Mouse (Mus musculus): ENCODE measurements at regions not wholly inside any gene's neighbourhood (a gene's known extent, or its start where the extent isn't known, plus 50 kb on each side); places are given as distances from the start of the nearest gene placed in this dataset.

DNA sequence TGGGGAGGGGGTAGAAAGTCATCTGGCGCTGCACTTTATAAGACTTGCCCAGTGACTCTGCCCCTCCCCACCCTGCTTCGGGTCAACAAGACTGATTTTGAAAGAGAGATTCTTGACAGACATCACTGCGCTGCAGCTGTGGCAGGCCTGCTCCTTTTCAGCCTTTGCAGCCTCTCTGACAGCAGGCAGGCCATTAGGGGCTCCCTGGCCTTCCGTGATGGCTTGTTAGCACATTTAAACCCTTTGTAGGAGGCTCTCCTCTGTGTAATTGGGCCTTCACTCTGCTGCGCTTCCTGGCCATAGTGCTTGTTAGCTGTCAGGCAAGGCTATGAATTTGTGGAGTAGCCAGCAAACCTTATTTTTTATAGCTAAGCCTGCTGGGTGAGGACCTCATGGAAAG lies 232.3 kb upstream of the Wscd1 start:
- DNase-seq: no peak

DNA sequence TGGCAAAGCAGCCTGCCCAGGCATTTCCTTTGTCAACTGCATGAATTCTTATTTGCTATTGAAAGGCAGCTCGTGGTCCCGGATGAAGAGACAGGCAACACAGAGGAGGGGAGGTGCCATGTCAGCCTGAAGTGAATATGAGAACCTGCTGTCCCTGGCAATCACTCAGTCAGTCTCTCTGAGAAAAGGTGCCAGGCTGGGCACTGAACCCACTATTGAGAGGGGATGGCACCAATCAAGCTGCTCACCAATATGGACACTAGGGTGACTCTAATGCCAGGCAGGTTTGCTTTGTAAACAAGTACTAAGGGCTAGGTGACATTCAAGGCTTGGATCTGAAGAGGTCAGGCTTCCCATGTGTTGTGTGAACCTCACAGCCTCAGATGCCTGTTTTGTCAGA lies 222.0 kb upstream of the Wscd1 start:
- DNase-seq: no peak

DNA sequence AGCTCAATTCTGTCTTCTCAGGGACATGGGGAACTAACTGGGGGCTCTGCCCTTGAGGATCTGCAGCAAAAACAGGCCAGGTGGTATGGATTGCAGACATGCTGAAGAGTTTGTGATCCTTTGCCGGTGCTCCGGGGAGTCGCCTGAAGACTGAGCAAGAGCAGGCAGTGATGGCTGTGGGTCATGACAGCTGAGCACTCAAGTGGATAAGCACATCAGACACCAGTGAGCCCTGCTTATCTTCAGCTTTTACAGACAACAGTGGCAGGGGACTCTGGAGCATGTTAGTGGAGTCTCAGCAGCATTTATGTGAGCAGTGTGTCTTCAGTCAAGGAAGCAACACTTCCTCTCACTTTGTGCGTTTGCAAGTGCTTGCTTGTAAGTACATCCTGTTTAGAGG lies 221.1 kb upstream of the Wscd1 start:
- no peak for DNase-seq

DNA sequence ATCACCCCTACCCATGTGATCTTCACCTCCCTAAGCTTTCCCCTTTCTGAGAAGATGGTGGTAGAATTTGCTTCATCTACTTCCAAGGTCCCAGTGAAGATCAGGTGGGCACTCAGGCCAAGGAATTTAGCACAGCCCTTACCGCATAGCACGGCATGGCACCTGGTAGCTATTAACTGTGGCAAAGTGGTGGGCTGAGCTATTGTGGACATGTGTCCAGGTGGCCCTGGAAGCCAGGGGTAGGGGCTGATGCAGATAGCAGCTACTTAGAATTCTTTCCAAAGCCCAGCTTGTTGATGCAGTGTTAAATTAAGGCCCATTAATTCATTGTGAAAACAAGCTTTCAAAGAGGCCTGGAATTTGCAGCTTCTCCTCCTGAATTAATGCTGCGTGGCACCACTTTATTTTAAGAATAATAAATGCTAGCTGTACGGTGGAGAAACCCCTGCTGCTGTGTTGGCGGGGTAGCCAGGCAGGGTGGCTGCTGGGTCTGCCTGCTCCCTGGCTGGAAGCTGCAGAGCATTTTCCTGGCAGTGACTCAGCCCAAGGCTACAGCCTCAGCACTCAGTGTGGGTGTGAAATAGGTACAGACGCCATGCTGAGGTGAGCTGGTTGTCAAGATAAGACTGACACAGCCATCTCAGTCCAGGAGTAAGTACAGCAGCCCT lies 208.4 kb upstream of the Wscd1 start:
- no peak for DNase-seq

DNA sequence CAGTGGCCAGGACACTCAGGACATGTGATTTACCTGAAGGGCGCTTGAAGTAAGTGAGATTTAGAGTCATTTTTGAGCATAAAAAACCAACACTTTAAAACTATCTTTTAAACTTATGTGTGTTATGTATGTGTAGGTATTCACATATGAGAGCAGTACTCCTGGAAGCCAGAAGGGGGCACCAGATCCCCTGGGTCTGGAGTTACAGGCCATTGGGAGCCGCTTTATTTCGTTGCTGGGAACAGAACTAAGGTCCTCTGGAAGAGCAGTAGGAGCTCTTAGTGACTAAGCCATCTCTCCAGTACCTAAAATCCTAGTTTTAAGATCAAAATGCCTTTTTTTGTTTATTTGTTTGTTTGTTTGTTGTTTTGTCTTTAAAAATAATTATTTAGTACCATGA lies 192.3 kb upstream of the Wscd1 start:
- DNase-seq: no peak

DNA sequence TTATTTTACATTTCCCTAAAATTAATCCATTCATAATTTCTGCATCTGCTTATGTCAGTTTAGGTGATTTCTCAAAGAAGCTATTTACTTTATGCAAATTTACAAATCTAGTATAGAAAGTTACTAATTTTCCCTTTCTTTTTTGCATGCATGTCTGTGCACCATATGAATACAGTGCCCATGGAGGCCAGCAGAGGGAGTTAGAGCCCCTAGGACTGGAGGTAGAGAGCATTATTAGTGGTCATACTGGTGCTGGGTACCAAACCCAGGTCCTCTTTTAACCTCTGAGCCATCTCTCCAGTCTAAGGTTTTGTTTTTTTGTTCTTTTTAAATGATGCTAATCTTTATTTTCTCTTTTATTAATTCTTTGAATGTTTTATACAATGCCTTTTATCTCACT lies 184.9 kb upstream of the Wscd1 start:
- DNase-seq: no peak

DNA sequence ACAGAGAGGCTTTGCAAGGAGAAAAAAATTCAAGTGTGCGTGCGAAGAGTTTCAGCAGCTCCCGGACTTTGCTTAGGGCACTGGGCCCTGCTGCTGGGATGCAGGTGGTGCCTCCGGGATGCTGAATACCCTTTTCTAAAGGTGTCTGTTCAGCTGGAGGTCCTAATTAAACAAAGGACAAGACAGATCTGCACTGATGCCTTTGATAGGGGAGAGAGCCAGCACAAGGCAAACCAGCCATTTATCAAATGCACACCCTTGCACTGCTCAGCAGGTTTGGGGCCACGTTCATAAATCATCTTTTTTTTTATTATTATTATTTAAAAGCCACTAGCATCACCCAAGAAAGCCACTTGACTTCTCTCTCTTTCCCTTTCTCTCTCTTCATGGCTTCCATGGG lies 172.9 kb upstream of the Wscd1 start:
- no peak for DNase-seq

DNA sequence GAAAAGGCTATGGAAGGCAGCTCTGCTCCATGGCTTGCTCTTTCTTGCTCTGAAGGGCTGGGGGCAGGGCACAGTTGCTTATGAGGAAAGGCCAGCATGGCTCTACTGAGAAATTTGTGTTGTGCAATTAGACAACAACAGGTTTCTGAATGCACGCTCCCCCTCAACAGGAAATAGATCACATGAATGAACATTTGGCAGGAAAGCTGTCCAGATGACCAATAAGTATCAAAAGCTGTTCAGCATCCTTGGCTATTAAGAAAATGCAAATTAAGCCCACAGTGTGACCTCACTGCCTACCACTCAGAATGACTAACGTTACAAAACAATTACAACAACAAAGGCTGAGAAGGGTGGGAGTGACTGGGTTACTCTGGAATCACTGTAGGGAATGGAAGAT lies 167.9 kb upstream of the Wscd1 start:
- no peak for DNase-seq

DNA sequence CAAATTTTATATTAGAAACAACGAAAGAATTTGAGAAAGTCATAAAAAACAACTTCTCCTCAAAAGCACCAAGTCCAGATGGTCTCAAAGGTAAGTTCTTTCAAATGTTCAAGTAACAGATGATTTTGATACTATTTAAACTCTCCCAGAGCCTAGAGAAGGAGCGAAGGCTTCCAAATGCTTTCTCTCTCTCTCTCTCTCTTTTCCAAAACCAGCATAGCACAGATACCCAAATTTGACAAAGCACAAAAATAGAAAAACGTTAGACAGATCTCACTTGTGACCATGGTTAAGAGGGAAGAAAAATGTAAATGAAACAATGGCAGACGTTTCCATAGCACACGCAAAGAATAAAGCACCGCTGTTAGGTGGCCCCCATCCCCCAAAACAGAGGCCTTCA lies 158.7 kb upstream of the Wscd1 start:
- DNase-seq: no peak

DNA sequence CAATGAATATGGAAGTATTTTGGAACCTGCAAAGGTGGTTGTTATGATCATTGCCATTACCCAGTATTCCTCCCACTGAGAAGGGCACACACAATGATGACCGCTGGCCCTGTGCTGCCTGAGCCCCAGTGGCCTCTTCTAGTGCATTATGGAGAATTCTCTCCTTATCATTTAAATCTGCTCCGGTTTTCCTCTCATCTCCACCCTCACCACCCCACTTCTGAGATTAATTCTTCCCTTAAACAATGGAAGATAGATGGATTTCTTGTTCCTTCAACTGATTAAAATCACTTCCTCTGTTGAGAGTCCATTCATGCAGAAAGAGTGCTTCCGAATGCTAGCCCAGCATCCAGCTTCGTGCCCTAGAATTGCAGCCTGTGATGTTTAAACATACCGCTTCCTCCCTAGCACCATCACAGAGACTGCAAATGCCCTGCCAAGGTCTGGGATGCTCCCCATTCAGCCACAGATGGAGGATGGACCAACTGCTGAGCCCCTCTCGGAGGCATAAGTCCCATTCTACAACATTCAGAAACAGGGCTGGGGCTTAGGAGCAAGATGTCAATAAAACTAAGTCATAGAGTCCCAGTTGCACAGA lies 155.4 kb upstream of the Wscd1 start:
- DNase-seq: peak; percentile 27 to 59

DNA sequence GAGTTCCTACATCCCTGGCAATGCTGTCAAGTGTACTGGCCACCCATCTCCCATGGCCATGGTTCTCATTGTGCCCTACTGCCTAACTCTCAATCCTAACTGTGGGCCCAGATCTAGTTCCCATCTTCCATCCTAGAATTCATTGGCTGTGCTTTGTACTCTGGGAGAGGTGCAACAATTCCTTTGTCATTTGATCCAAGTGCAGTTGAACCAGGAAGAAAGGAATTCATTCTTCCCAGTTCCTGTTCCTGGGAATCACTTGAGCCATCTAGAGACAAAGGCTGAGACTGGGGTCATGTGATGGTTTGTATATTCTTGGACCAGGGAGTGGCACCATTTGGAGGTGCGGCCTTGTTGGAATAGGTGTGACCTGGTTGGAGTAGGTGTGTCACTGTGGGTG lies 152.0 kb upstream of the Wscd1 start:
- no peak for DNase-seq

DNA sequence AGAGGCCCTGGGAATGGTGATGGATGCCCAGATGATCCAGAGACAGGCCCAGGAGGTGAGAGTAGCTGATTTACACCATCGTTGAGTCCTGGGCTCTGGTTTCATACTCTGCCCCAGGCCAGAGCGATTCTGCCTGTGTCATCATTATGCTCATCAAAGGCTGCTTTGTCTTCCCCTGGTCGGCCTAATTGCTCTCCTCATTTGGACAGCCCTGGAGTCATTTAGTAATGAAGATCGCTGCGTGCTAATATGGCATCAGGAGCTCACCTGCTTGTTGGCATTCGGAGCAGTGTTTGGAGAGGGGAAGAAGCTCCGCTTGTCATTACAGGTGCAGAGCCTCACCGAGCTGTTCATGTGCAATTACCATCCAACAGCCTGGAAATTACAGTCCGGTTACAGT lies 138.9 kb upstream of the Wscd1 start:
- DNase-seq: no peak

DNA sequence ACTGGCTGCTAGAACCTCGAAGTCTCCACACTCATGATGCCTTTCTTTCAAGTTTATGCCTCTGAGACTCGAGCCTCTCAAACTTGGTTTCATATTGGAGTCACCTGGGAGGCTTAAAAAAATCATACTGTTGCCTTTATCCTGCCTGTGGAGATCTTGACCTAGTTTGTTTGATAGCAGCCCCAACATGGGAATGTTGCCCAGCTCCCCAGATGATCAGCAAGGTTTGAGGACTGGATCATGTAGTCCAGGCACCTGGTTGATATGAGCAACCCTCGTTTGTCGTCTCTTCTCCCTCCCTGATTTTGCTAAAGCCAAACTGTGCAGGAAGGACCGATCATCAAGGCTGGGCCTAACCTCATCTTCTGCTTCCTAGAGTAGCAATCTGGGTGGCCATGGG lies 134.2 kb upstream of the Wscd1 start:
- no peak for DNase-seq

DNA sequence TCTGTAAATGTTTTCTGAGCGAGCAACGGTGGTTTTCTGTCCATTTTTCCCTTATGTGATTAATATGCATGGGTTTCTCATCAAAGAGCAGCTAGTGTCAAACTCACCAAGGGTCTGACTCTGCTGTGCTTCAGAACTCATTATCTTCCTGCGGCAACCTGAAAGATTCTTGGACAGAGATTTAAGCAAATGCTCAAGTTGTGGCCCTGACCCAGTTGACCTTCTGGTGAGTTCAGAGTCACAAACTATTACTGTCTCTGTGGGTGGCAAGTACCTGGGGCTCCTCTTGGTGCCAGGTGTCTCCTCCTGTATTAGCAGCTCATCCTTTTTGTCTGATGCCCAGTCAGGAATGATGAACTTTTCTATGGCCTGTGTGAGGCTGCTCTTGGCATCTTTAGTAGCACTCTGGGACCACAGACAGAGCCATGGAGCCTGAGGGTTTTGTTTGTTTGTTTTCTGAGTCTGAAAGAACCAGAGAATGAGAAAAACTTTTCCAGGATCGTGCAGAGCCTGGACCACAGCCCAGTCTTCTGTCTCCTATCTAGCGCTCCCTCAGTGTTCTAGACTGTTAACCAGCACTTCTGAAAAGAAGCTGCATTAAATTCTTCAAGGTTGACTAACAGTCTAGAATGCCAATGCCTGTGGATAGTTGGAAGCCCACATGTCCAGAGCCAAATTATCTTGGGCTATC lies 124.1 kb upstream of the Wscd1 start:
- no peak for DNase-seq

DNA sequence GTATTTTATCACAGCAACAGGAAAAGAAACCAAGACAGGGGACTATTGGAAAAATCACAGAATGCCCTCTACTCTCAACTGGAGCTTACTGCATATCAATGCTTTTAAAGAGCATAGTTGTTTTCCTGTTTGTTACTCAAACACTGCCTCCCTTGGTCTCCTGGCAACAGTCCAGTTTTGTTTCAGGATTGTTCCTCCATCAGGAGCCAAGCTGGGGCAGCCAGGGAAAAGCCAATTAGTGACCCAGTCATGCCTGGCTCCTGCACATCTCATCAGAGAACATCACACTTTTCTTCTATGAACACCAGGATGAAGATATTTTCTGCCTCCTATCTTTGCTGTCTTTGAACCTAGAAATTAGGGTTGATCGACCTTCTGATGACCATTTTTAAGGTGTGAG lies 113.6 kb upstream of the Wscd1 start:
- no peak for DNase-seq

DNA sequence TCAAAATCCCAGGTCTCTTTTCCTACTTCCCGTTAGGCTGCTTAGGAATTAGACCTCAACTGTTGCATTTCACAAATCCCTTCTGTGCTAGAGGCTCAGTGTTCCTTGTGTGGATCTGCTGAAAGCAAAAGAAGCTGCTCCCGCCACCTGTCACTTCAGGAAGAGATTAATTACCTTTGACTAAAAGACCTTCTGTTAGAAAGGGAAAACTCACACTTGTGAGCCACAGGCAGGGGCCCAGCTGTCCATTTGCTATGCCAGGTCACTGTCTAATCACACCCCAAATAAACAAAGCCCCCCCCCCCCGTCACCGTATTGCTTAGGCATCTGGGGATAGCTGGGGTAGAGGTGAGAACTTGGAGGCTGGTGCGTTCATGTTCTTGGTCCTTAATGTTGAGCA lies 112.9 kb upstream of the Wscd1 start:
- no peak for DNase-seq

DNA sequence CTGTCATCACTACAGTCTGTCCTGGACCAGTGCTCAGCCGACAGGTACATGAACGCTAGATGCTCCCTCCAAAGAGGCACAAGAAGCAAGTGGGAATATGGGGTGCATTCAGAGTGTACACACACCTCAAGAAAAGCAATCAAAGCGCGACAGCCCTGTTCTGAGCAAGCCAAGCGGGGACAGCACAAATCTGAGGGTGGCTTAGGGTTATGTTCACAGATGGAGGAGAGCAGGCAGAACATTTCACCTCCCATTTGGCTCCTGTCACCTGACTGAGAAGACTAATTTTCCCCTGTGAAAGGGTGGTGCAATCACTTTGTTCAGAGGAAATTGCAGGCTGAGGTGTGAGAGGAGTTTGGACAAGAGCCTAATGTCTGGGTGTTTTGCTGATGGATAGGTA lies 106.8 kb upstream of the Wscd1 start:
- no peak for DNase-seq

DNA sequence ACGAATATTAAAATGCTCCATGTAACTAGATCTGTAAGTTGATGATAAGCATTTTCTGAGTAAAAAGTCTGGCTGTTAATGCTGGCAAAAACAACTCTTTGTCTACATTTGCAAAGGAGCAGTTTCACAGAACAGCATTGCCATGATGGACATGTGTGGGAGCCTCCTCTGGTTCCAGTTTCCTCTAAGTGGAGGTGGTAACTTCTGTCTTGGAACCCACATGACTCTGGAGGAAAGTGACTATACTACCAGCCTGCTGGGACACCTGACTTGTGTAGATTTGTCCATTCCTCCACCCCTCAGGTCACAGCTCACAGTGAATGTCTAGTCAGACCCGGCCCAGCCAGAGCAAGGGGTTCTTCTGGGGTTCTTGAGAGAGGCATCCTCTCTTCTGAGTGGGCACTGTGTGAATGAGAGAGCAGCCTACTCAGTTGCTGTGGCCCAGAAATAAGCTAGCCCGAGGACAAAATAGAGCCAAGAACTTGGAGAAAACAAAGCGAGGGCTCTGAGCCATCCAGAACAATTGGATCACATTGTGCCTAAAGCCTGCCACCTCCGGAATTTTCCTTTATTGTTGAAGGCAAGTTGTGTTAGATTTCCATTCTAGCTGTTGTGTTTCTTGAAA lies 97.9 kb upstream of the Wscd1 start:
- DNase-seq: no peak

DNA sequence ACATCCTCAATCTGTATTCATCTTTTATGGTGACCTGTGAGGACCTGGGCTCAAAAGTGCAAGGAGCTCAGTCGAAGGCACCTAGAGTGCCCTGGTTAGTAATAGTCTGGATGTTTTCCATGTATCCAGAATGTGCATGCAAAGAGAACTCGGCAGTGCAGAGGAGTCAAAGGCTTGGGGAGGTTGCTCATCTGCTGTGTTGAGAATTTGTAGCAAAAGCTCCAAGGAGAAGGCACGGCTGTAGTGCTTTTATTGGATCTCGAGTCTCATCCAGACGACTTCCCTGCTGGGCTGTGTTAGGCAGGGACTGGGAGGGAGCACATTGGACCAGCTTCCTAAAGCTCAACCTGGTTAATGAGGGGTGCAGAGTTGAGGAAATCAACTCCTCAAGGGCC lies 97.3 kb upstream of the Wscd1 start:
- DNase-seq: no peak

DNA sequence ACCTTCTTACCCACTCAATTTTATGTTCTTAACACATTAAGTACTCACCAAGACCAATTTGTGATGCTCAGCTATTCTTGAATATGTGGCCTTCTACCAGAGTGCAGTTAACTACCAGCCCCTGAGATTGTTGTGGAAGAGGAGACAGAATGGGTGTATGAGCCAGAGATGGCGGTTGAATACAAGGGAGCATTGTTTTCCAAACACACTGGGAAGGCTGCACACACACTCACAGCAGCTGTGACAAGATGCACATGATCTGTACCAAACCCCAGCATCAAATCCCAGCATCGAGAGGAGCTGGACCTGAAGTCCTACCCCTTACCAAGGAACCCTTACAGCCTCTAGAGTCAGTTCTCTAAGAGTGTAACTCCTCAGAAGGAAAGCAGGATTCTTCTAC lies 91.4 kb upstream of the Wscd1 start:
- DNase-seq: no peak

DNA sequence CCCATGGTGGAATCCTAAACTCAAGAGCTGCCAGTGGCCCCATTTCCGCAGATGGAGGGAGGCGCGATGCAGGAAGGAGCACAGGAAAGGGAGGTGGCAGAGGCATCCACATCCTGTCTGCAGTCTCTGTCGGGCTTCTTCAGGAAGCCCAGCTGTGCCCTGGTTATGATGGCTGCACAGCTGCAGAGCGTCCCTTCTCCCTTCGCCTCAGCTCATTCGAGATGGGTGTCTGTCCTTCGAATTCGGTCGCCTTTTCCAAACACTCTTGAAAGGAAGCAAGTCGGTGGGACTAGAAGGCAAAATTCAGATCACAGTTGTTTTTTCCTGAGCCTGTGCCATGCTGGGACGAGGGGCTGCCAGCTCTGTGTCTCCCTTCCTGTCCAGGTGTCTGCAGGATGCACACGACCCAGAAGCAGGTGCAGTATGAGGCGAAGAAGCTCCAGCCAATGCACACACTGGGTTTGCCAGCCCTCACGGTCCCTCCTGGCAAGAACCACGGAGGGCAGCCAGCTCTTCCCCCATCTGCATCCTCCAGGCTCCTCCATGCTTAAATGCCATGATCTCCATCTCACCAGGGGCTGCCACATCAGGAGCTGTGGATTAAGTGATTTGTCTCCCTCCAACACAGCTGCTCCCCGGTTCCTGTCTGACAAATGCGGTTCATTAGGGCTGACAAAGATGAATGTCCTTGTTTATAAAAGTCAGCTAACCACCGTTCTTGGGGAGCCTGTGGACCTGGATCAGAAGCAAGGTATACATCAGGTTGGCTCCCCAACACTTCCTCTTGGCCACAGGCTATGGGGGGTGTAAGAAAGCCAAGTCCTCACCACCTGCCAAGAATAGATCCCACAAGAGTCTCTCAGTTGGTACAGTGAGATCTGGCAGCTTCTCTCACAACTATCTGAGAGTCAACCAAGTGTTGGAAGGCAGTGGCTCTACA lies 79.3 kb upstream of the Wscd1 start:
- DNase-seq: peak; percentile 17 to 62

DNA sequence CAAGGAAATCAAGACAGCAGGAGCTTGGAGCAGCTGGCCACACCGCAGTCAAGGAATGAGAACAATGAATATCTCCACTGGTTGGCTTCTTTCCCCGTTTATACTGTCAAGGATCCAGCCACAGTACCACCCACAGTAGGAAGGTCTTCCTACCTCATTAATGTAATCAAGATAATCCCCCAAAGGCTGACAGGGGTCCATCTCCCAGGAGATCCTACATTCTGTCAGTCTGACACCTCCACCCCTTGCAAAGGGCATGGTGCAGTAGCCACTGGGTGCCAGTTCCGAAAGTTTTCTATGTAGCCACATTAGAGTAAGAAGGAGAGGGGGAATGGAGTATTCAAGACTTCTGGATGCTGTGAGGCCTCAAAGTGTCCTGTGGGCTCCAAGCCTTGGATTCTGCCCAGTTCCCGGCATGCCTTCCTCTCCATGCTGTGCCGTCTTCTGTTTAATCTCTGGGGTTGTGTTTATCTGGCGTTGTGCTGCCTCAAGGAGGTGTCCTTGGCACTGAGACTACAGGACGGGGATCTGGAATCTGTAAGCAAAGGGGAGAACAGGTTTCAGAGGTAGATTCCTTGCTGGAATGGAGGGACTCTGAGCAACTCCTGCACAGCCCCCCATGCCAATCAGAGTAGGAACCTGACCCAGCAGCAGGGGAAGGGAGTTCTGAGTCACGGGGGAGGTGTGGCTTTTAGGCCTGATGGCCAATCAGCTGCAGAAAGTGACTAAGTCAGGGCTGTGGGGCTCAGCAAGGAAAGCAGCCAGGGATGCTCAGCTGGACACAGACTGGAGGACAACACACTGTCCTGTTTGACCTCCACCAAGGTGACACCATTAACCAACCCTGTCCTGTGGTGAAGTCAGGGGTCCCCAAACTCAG lies 77.3 kb upstream of the Wscd1 start:
- DNase-seq: no peak

Measured in lung, postnatal 4 days (tissue).